Mouse (Mus musculus) myocyte (in vitro differentiated cells): Measurements from ENCODE around the gene Dph3. TPM values are rescaled to one million over a fixed set of nuclear protein-coding genes. Genes with fewer than 3 reads are reported as not detected.

Source experiments
- H3K27me3 ChIP-seq: one replicate; pipeline ENCODE4 v1.6.1; 2011; ENCODE audit not compliant: control insufficient read depth, insufficient read depth, insufficient read length
- H3K36me3 ChIP-seq: one replicate; pipeline ENCODE4 v1.6.1; 2011; ENCODE audit not compliant: control insufficient read depth, insufficient read depth
- H3K4me2 ChIP-seq: one replicate; pipeline ENCODE4 v1.6.1; 2011; ENCODE audit warnings: low read depth, control low read depth
- H3K4me3 ChIP-seq: one replicate; pipeline ENCODE4 v1.5.1; 2011; ENCODE audit warnings: mild to moderate bottlenecking, control low read depth, moderate library complexity
- H3K79me2 ChIP-seq: one replicate; pipeline ENCODE4 v1.6.1; 2011; ENCODE audit not compliant: control insufficient read depth, insufficient read depth
- H3ac ChIP-seq: one replicate; pipeline ENCODE4 v1.6.1; 2011; ENCODE audit not compliant: control insufficient read depth, insufficient read length
- CEBPB ChIP-seq: IDR thresholded peaks from 2 replicates; pipeline ENCODE4 v1.6.1; 2011; ENCODE audit warnings: mild to moderate bottlenecking, moderate library complexity; ENCODE audit not compliant: poor library complexity, insufficient read depth, severe bottlenecking
- E2F4 ChIP-seq: IDR thresholded peaks from one replicate; pipeline ENCODE4 v1.6.1; 2011; ENCODE audit warnings: mild to moderate bottlenecking, control low read depth, moderate library complexity; ENCODE audit not compliant: insufficient read depth
- MAX ChIP-seq: IDR thresholded peaks from one replicate; pipeline ENCODE4 v1.6.1; 2011; ENCODE audit warnings: low read depth, mild to moderate bottlenecking, control low read depth
- MYOD1 ChIP-seq, 3 experiments: IDR thresholded peaks; one replicate each; pipeline ENCODE4 v1.6.1; 2011; ENCODE audit warnings: control low read depth in 2 of 3, low read depth in 2 of 3, mild to moderate bottlenecking in 2 of 3, moderate library complexity in 1 of 3; ENCODE audit not compliant: insufficient read length in 2 of 3, control insufficient read depth in 1 of 3
- MYOG ChIP-seq, 3 experiments: IDR thresholded peaks; one replicate each; pipeline ENCODE4 v1.6.1; 2011; ENCODE audit warnings: control low read depth in 2 of 3, low read depth in 2 of 3, mild to moderate bottlenecking in 2 of 3; ENCODE audit not compliant: insufficient read length in 2 of 3, control insufficient read depth in 1 of 3, insufficient read depth in 1 of 3
- POLR2A ChIP-seq: IDR thresholded peaks from one replicate; pipeline ENCODE4 v1.6.1; 2011; ENCODE audit warnings: low read depth, mild to moderate bottlenecking, control low read depth, moderate library complexity; ENCODE audit not compliant: insufficient read length
- POLR2AphosphoS2 ChIP-seq: IDR thresholded peaks from one replicate; pipeline ENCODE4 v1.6.1; 2011; ENCODE audit warnings: low read depth, control low read depth; ENCODE audit not compliant: insufficient read length
- REST ChIP-seq: IDR thresholded peaks from one replicate; pipeline ENCODE4 v1.6.1; 2011; ENCODE audit warnings: mild to moderate bottlenecking, control low read depth, moderate library complexity; ENCODE audit not compliant: insufficient read depth, insufficient read length
- SRF ChIP-seq: IDR thresholded peaks from one replicate; pipeline ENCODE4 v1.6.1; 2011; ENCODE audit warnings: low read depth; ENCODE audit not compliant: control insufficient read depth, insufficient read length
- TCF12 ChIP-seq: IDR thresholded peaks from one replicate; pipeline ENCODE4 v1.6.1; 2011; ENCODE audit warnings: mild to moderate bottlenecking, control low read depth; ENCODE audit not compliant: poor library complexity, insufficient read depth, severe bottlenecking
- TCF3 ChIP-seq: IDR thresholded peaks from one replicate; pipeline ENCODE4 v1.6.1; 2011; ENCODE audit warnings: low read depth, control low read depth; ENCODE audit not compliant: insufficient read length
- USF1 ChIP-seq: IDR thresholded peaks from one replicate; pipeline ENCODE4 v1.6.1; 2011; ENCODE audit warnings: low read depth, mild to moderate bottlenecking, control low read depth, moderate library complexity
- polyA plus RNA-seq: library from polyadenylated mRNA; unstranded; fragments of >200 nt; fragmentation: generic; extraction: Trizol; gene quantifications from one replicate; pipeline ENCODE4 v1.2.1, GENCODE M21; 2012; ENCODE audit warnings: missing spikeins

Gene Dph3
- polyA plus RNA-seq, 1 experiment, result 72.2 TPM

GRCm38 (mm10) chr14:32042108-32042507 lies 43.4 kb downstream of the Dph3 start:
- Histone ChIP-seq H3K4me2 (no peak overlapping the region), H3ac (no peak overlapping the region), H3K79me2 (no peaks in the 10 kb centered on the region), H3K27me3 (no peaks in the 10 kb centered on the region), H3K4me3 (no peak overlapping the region), H3K36me3 (no peaks in the 10 kb centered on the region)
- TF ChIP-seq POLR2AphosphoS2, result no peak
- TF ChIP-seq TCF3, result no peak
- no peak for TF ChIP-seq TCF12
- TF ChIP-seq CEBPB, result no peak
- no peak for TF ChIP-seq E2F4
- TF ChIP-seq MYOD1 (IDR thresholded peaks at IDR 0.05; ENCODE audit: control insufficient read depth in 1 of 3, insufficient read length in 2 of 3, low read depth in 2 of 3), result no peak
- TF ChIP-seq MAX, result no peak
- TF ChIP-seq SRF, result no peak
- TF ChIP-seq MYOG (IDR thresholded peaks at IDR 0.05; ENCODE audit: control insufficient read depth in 1 of 3, insufficient read depth in 1 of 3, insufficient read length in 2 of 3, low read depth in 2 of 3), result no peak
- TF ChIP-seq REST, result no peak
- TF ChIP-seq POLR2A, result no peak
- TF ChIP-seq USF1, result no peak

GRCm38 (mm10) chr14:32037661-32038252 lies 47.8 kb downstream of the Dph3 start:
- Histone ChIP-seq H3K36me3 (no peaks in the 10 kb centered on the region), H3K4me2 (no peak overlapping the region), H3K4me3 (no peak overlapping the region), H3ac (no peak overlapping the region), H3K79me2 (no peaks in the 10 kb centered on the region), H3K27me3 (no peaks in the 10 kb centered on the region)
- TF ChIP-seq E2F4 (no peak), MYOD1 (IDR thresholded peaks at IDR 0.05; ENCODE audit: control insufficient read depth in 1 of 3, insufficient read length in 2 of 3, low read depth in 2 of 3) (no peak), USF1 (no peak), TCF3 (no peak), MAX (no peak)

- Histone ChIP-seq H3K27me3 (no peaks in the 10 kb centered on the region), H3ac (no peak overlapping the region), H3K79me2 (no peaks in the 10 kb centered on the region), H3K4me3 (no peak overlapping the region), H3K36me3 (no peaks in the 10 kb centered on the region), H3K4me2 (no peak overlapping the region)
- no peak for TF ChIP-seq SRF
- peak in 1 of 3 experiments; percentile 37 for TF ChIP-seq MYOD1 (IDR thresholded peaks at IDR 0.05; ENCODE audit: control insufficient read depth in 1 of 3, insufficient read length in 2 of 3, low read depth in 2 of 3)
These were observed 49.0 kb downstream of the Dph3 start for GRCm38 (mm10) chr14:32036482-32036881.

GRCm38 (mm10) chr14:32032522-32032921 lies 53.0 kb downstream of the Dph3 start:
- Histone ChIP-seq H3K27me3 (no peaks in the 10 kb centered on the region), H3K4me2 (no peak overlapping the region), H3K36me3 (no peaks in the 10 kb centered on the region), H3K4me3 (no peak overlapping the region), H3ac (no peak overlapping the region), H3K79me2 (no peaks in the 10 kb centered on the region)
- TF ChIP-seq MAX, result no peak
- no peak for TF ChIP-seq TCF3

Other genes starting within 250 kb of the Dph3 start
- gene Galnt15, start 56.7 kb downstream of the Dph3 start, polyA plus RNA-seq, result not detected
- gene Oxnad1, start 355 bp downstream of the Dph3 start, polyA plus RNA-seq, result 24.8 TPM
- gene Msmb, start 56.3 kb upstream of the Dph3 start, polyA plus RNA-seq, result not detected
- gene Ncoa4, start 74.1 kb upstream of the Dph3 start, polyA plus RNA-seq, result 20.2 TPM
- gene Timm23, start 116.2 kb upstream of the Dph3 start, polyA plus RNA-seq, result 242 TPM
- gene Parg, start 116.2 kb upstream of the Dph3 start, polyA plus RNA-seq, result 10.5 TPM
- gene Ogdhl, start 236.3 kb upstream of the Dph3 start, polyA plus RNA-seq, result 3.7 TPM